ENCODE assay signal across 8 mouse cellular contexts in genomic region chr10:40141016-40141851, GRCm38 (mm10). TPM values are rescaled to one million over a fixed set of nuclear protein-coding genes. Genes with fewer than 3 reads are reported as not detected.
DNase-seq lines count a peak whose midpoint lies in the region; ATAC-seq lines count a peak whose summit lies in the region.

No protein-coding gene starts in this region.

- DNase-seq in lung, postnatal 10 days, result no peak
- peak; percentile 68 for DNase-seq in c-Kit-positive CD71-positive TER-119-negative erythroid progenitor cells, embryonic 14.5 days (ENCODE audit: low read depth)
- DNase-seq in heart, adult 11 months, result peak; percentile 95
- DNase-seq in testis, postnatal 14 days (ENCODE audit: low spot score), result peak; percentile 42
- no peak for DNase-seq in right cerebral cortex, postnatal 25 days

- 18% methylated on average over 27 of the region's 27 CpGs for WGBS in lung, embryonic 15.5 days
- 17% methylated on average over 27 of the region's 27 CpGs for WGBS in intestine, embryonic 15.5 days

- H3K36me3 ChIP-seq in lung, embryonic 15.5 days, result no peaks in the 10 kb centered on the region
- no peaks in the 10 kb centered on the region for H3K36me3 ChIP-seq in intestine, embryonic 15.5 days

- no peaks in the 10 kb centered on the region for H3K9me3 ChIP-seq in lung, embryonic 15.5 days
- H3K9me3 ChIP-seq in intestine, embryonic 15.5 days, result no peaks in the 10 kb centered on the region

- peak overlapping the region; percentile 98 for H3K4me2 ChIP-seq in lung, embryonic 15.5 days
- peak overlapping the region; percentile 95 for H3K4me2 ChIP-seq in intestine, embryonic 15.5 days (replicated peaks)

- H3K27ac ChIP-seq in lung, embryonic 15.5 days, result no peak overlapping the region
- 0 out of 2 replicates have a peak overlapping the region, but pooled peaks have one; percentile 9 for H3K27ac ChIP-seq in intestine, embryonic 15.5 days

- peak overlapping the region; percentile 60 for H3K4me3 ChIP-seq in lung, embryonic 15.5 days
- peak overlapping the region; percentile 78 for H3K4me3 ChIP-seq in intestine, embryonic 15.5 days (replicated peaks)

- H3K27me3 ChIP-seq in lung, embryonic 15.5 days, result peaks cover 29% of the 10 kb centered on the region
- no peaks in the 10 kb centered on the region for H3K27me3 ChIP-seq in intestine, embryonic 15.5 days (replicated peaks)

- no peak; the same call in none of the 2 replicates for ATAC-seq in lung, embryonic 15.5 days (ENCODE audit: borderline replicate concordance, extremely low read depth, low FRiP score, low TSS enrichment)
- peak; percentile 24 for ATAC-seq in intestine, embryonic 15.5 days
- peak; percentile 64 for ATAC-seq in megakaryocyte progenitor cell, adult 5-6 weeks (replicated peaks; ENCODE audit: poor library complexity)

- peaks cover 6% of the 10 kb centered on the region for H3K4me1 ChIP-seq in lung, embryonic 15.5 days
- 0 out of 2 replicates have a peak, but pooled peaks cover 3% of the 10 kb centered on the region for H3K4me1 ChIP-seq in intestine, embryonic 15.5 days (replicated peaks)

- peak overlapping the region; percentile 56 for H3K9ac ChIP-seq in lung, embryonic 15.5 days
- peak overlapping the region; percentile 80 for H3K9ac ChIP-seq in intestine, embryonic 15.5 days

RNA-seq across cellular contexts. Expression of gene Slc16a10, which starts 0.8 kb away (rescaled TPM):
- polyA plus RNA-seq in lung, embryonic 15.5 days (2015; fragmentation: Nextera tagmentation; extraction: Ambion mirVana), result 5.1 and 6.8 TPM in 2 replicates
- 36.1 and 37.4 TPM in 2 replicates for polyA plus RNA-seq in intestine, embryonic 15.5 days (2015; fragmentation: Nextera tagmentation; extraction: Ambion mirVana)
- 39.2 and 40.8 TPM in 2 replicates for total RNA-seq in megakaryocyte progenitor cell, adult 5-6 weeks (2015)
- total RNA-seq in megakaryocyte progenitor cell, adult 5-6 weeks (2017), result 23.9 and 24.4 TPM in 2 replicates

Comparison
In these comparisons a context has a peak if more than half of its experiments do, and no peak if none do; other contexts are left out.
1. DNase-seq: peak in c-Kit-positive CD71-positive TER-119-negative erythroid progenitor cells, embryonic 14.5 days (single experiment), heart, adult 11 months (single experiment) and testis, postnatal 14 days (single experiment); none in lung, postnatal 10 days (single experiment) and right cerebral cortex, postnatal 25 days (single experiment).